Mouse (Mus musculus) CH12.LX (cell line): ENCODE results near the gene Gpr108.

Experiments
- CHD1 ChIP-seq: IDR thresholded peaks from 2 replicates; pipeline ENCODE4 v1.6.1; 2012; ENCODE audit warnings: low read depth, low read length, improper control_type of control experiment, inconsistent platforms
- E2F4 ChIP-seq: IDR thresholded peaks from 2 replicates; pipeline ENCODE4 v1.6.1; 2011; ENCODE audit warnings: low read depth, low read length, improper control_type of control experiment; ENCODE audit not compliant: insufficient replicate concordance
- EP300 ChIP-seq: IDR thresholded peaks from 2 replicates; pipeline ENCODE4 v1.6.1; 2011; ENCODE audit warnings: low read length, improper control_type of control experiment
- MAFK ChIP-seq: IDR thresholded peaks from 2 replicates; pipeline ENCODE4 v1.6.1; 2011; ENCODE audit warnings: low read length, improper control_type of control experiment; ENCODE audit not compliant: insufficient replicate concordance

- TF ChIP-seq CHD1 (0 out of 2 replicates have a peak, but pooled peaks have one; percentile 72), EP300 (peak; percentile 87), MAFK (peak; percentile 73), E2F4 (no peak)
These were observed 54.2 kb downstream of the Gpr108 start, which contains the start of gene Tnfsf14 for GRCm38 (mm10) chr17:57194041-57194507.
